Mouse (Mus musculus): Measurements from ENCODE around the gene Ercc6. TPM values are rescaled to one million over a fixed set of nuclear protein-coding genes. Genes with fewer than 3 reads are reported as not detected.

Gene Ercc6
- polyA plus RNA-seq, 2 experiments: 12.2 to 15.0 TPM

DNA sequence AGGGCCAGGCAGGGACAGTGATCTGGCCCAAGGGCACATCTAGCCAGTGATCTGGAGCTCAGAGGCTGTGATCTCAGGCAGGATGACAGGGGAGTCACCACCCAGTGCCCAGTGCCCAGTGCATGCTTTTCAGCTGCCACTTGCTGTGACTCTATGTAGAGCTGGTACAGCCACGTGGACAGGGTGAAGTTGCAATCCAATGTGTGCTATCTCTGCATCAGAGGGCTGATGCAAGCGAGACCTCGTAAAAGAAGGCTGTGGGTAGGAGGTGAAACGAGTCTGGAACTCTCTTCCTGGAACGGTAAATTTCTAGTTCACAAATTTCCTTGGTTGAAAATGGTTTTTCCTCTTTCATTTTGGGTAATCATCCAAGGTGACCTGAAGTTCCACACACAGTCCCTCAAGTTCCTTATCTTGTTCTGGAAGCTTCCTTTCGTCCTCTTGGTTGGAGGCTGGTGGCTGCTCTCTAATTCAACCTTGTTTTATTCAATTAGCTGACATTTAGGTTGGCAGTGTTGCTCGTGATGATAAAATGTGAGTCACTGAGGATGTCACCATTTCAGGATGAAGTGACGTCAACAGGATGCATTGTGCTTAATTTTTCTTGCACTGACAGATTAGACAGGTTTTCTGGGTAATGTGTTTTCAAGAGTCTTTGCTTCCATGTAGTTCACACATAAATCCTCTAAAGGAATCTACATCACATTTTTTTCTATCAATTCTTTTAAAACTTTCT, 17.0 kb upstream of the Ercc6 start:
- 57% methylated on average over 8 of the region's 8 CpGs for WGBS
- no peak for ATAC-seq (ENCODE audit: low FRiP score, low read depth)
- Histone ChIP-seq H3K27ac (replicated peaks; ENCODE audit: low read depth, low read length) (no peak overlapping the region), H3K4me1 (ENCODE audit: control insufficient read depth, insufficient read depth, low read length) (no peaks in the 10 kb centered on the region), H3K4me3 (replicated peaks; ENCODE audit: low read length) (no peak overlapping the region), H3K9me3 (ENCODE audit: control insufficient read depth, low read length) (no peaks in the 10 kb centered on the region), H3K36me3 (ENCODE audit: control insufficient read depth, insufficient read depth, low read length) (no peaks in the 10 kb centered on the region), H3K27me3 (ENCODE audit: control insufficient read depth, insufficient read depth, low read length) (peaks cover 4% of the 10 kb centered on the region; the same call in 1 of the 2 replicates), H3K9ac (ENCODE audit: low read depth, low read length, severe bottlenecking) (no peak overlapping the region), H3K4me2 (replicated peaks; ENCODE audit: low read depth, low read length, severe bottlenecking) (no peak overlapping the region)
- TF ChIP-seq POLR2A (IDR thresholded peaks at IDR 0.05; ENCODE audit: borderline replicate concordance, extremely low read depth, insufficient read depth, insufficient read length): no peak
- DNase-seq (ENCODE audit: low spot score): no peak

DNA sequence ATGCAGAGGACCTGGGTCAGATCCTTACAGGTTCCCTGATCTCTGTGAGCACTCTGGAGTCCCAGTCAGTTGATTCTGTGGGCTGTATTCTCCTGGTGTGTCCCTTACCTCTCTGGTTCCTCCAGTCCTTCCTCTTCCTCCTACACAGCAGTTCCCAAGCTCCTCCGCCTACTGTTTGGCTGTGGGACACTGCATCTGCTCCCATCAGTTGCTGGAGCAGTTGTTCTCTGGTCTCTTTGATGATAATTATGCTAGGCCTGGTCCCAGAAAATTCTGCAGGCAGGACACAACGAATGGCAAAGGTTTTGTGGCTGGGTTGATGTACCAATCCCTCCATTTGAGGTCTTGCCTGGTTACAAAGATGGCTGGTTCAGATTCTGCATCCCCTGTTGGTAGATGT, 12.0 kb upstream of the Ercc6 start:
- Histone ChIP-seq H3K27ac (replicated peaks; ENCODE audit: low read depth, low read length) (no peak overlapping the region), H3K27me3 (ENCODE audit: control insufficient read depth, insufficient read depth, low read length) (no peaks in the 10 kb centered on the region), H3K9ac (ENCODE audit: low read depth, low read length, severe bottlenecking) (no peak overlapping the region), H3K4me3 (replicated peaks; ENCODE audit: low read length) (no peak overlapping the region), H3K36me3 (ENCODE audit: control insufficient read depth, insufficient read depth, low read length) (no peaks in the 10 kb centered on the region), H3K4me2 (replicated peaks; ENCODE audit: low read depth, low read length, severe bottlenecking) (no peak overlapping the region), H3K9me3 (ENCODE audit: control insufficient read depth, low read length) (no peaks in the 10 kb centered on the region), H3K4me1 (ENCODE audit: control insufficient read depth, insufficient read depth, low read length) (no peaks in the 10 kb centered on the region)
- TF ChIP-seq POLR2A (IDR thresholded peaks at IDR 0.05; ENCODE audit: borderline replicate concordance, extremely low read depth, insufficient read depth, insufficient read length): no peak
- ATAC-seq (ENCODE audit: low FRiP score, low read depth): no peak
- DNase-seq (ENCODE audit: low spot score): no peak
- 78% methylated on average over 2 of the region's 2 CpGs for WGBS

- DNase-seq (ENCODE audit: low spot score) (no peak), ATAC-seq (ENCODE audit: low FRiP score, low read depth) (no peak)
- no peak overlapping the region for H3K4me2 ChIP-seq (replicated peaks; ENCODE audit: low read depth, low read length, severe bottlenecking)
- TF ChIP-seq POLR2A (IDR thresholded peaks at IDR 0.05; ENCODE audit: borderline replicate concordance, extremely low read depth, insufficient read depth, insufficient read length): no peak
- no peak overlapping the region for H3K27ac ChIP-seq (replicated peaks; ENCODE audit: low read depth, low read length)
- no peak overlapping the region for H3K4me3 ChIP-seq (replicated peaks; ENCODE audit: low read length)
- no peak overlapping the region for H3K9ac ChIP-seq (ENCODE audit: low read depth, low read length, severe bottlenecking)
- 56% methylated on average over 9 of the region's 9 CpGs for WGBS
- H3K27me3 ChIP-seq (ENCODE audit: control insufficient read depth, insufficient read depth, low read length): no peaks in the 10 kb centered on the region
- no peaks in the 10 kb centered on the region for H3K36me3 ChIP-seq (ENCODE audit: control insufficient read depth, insufficient read depth, low read length)
- no peaks in the 10 kb centered on the region for H3K9me3 ChIP-seq (ENCODE audit: control insufficient read depth, low read length)
- no peaks in the 10 kb centered on the region for H3K4me1 ChIP-seq (ENCODE audit: control insufficient read depth, insufficient read depth, low read length)
Measured at GRCm38 (mm10) chr14:32502764-32503688, 10.3 kb upstream of the Ercc6 start.

GRCm38 (mm10) chr14:32503897-32504296, 9.4 kb upstream of the Ercc6 start:
- DNase-seq (ENCODE audit: low spot score) (no peak), ATAC-seq (ENCODE audit: low FRiP score, low read depth) (no peak)
- no peak overlapping the region for H3K27ac ChIP-seq (replicated peaks; ENCODE audit: low read depth, low read length)
- no peaks in the 10 kb centered on the region for H3K27me3 ChIP-seq (ENCODE audit: control insufficient read depth, insufficient read depth, low read length)
- H3K4me3 ChIP-seq (replicated peaks; ENCODE audit: low read length): no peak overlapping the region
- H3K4me1 ChIP-seq (ENCODE audit: control insufficient read depth, insufficient read depth, low read length): no peaks in the 10 kb centered on the region
- H3K9me3 ChIP-seq (ENCODE audit: control insufficient read depth, low read length): no peaks in the 10 kb centered on the region
- TF ChIP-seq POLR2A (IDR thresholded peaks at IDR 0.05; ENCODE audit: borderline replicate concordance, extremely low read depth, insufficient read depth, insufficient read length): no peak
- no peak overlapping the region for H3K4me2 ChIP-seq (replicated peaks; ENCODE audit: low read depth, low read length, severe bottlenecking)
- WGBS: 68% methylated on average over 1 of the region's 1 CpGs
- H3K36me3 ChIP-seq (ENCODE audit: control insufficient read depth, insufficient read depth, low read length): no peaks in the 10 kb centered on the region
- H3K9ac ChIP-seq (ENCODE audit: low read depth, low read length, severe bottlenecking): no peak overlapping the region

- H3K36me3 ChIP-seq (ENCODE audit: control insufficient read depth, insufficient read depth, low read length): no peaks in the 10 kb centered on the region
- ATAC-seq (ENCODE audit: low FRiP score, low read depth) (no peak), DNase-seq (ENCODE audit: low spot score) (no peak)
- H3K9me3 ChIP-seq (ENCODE audit: control insufficient read depth, low read length): no peaks in the 10 kb centered on the region
- WGBS: 85% methylated on average over 10 of the region's 10 CpGs
- no peak for TF ChIP-seq POLR2A (IDR thresholded peaks at IDR 0.05; ENCODE audit: borderline replicate concordance, extremely low read depth, insufficient read depth, insufficient read length)
- no peak overlapping the region for H3K27ac ChIP-seq (replicated peaks; ENCODE audit: low read depth, low read length)
- no peak overlapping the region for H3K4me3 ChIP-seq (replicated peaks; ENCODE audit: low read length)
- H3K4me1 ChIP-seq (ENCODE audit: control insufficient read depth, insufficient read depth, low read length): no peaks in the 10 kb centered on the region
- H3K27me3 ChIP-seq (ENCODE audit: control insufficient read depth, insufficient read depth, low read length): no peaks in the 10 kb centered on the region
- H3K9ac ChIP-seq (ENCODE audit: low read depth, low read length, severe bottlenecking): no peak overlapping the region
- H3K4me2 ChIP-seq (replicated peaks; ENCODE audit: low read depth, low read length, severe bottlenecking): no peak overlapping the region
Measured at GRCm38 (mm10) chr14:32506329-32506728, 7.0 kb upstream of the Ercc6 start.
